Mouse (Mus musculus) urinary bladder, postnatal 36 days (tissue): Measurements from ENCODE around the gene Rpl4.
"Not testable (repeated sequence)": the region's sequence is repeated elsewhere in the genome, so short reads cannot be mapped to it uniquely, and the experiment has no call there.

Experiments
- DNase-seq, 2 experiments: peaks; one replicate each; pipeline ENCODE4 v3.0.0; 2022; ENCODE audit warnings: low spot score in 2 of 2, mixed read lengths in 1 of 2

Gene Rpl4

DNA sequence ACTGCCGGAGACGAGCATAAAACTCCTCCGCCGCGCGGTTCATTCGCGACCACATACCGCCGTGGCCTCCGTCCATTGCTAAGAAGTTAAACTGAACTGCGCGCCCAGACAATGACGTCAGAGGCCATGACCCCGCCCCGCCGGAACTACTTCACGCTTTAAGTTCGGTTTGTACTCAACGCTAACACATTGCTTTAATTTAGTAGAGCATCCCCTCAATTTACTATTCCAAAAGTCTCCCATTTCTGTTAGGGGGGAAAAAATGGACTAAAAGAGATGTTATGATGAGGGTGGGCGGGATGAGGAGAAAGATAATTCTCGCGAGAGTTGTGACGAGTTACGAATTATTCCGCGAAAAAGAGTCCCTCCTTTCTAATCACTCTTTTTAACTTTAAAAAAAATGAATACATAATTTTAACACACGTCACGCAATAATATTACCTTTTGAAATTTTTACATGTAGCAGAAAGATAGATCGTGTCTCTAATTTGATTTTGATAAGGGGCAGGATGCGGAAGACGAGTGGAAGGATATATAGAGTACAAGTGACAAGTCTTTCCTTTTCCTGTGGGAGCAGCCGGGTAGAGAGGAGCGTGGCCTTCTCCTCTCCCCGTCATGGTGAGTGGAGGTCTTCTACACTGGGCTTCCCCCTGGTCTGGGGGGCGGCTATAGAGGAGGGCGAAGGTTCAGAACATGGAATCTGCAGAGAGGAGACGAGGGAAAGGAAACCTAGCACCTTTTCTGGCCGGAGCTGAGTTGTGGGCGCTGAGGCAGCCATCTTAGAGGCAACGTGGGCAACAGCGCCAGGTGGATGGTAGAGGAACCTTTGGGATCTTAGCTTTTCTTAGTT is at the start of gene Rpl4, which contains the start of gene Zwilch:
Gene Rpl4, plus strand, starts transcription at position 560 of the 850 bp plus-strand sequence.
Gene Zwilch, minus strand, starts transcription at position 289 of the 850 bp plus-strand sequence.
- peak; percentile 73 to 77 for DNase-seq

DNA sequence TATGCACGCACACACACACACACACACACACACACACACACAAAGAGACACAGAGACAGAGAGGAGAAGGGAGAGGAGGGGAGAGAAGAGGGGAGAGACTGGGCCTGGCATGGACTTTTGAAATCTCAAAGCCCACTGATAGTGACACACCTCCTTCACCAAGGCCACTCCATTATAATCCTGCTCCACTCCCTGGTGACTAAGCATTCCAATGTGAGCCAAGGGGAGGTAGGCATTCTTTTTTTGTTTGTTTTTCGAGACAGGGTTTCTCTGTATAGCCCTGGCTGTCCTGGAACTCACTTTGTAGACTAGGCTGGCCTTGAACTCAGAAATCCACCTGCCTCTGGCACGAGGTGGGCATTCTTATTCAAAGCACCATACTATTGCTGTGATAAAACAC is 48.3 kb upstream of the Rpl4 start:
- not testable (repeated sequence) for DNase-seq

GRCm38 (mm10) chr9:64125307-64125706 is 47.9 kb upstream of the Rpl4 start:
- no peak for DNase-seq

DNA sequence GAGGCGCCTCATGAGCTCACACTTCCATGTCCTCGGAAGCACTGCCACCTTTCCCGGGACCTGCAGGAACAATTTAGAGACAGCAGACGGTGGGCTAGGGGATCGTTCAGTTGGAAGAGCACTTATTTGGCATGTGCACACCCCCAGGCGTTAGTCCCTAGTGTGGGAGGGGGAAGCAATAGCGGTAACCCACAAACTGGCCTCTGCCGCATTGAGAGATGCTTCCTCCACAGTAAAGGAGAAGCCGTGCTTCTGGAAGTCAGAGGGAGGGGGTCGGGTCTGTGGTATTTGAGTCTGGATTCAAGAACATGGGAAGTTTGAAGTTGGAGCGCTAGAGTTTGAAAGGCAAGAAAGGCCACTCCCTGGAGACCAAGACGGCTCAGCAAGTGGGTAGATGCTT is 47.1 kb upstream of the Rpl4 start:
- no peak for DNase-seq

- DNase-seq: no peak
Measured at GRCm38 (mm10) chr9:64131623-64132022, 41.6 kb upstream of the Rpl4 start.

DNA sequence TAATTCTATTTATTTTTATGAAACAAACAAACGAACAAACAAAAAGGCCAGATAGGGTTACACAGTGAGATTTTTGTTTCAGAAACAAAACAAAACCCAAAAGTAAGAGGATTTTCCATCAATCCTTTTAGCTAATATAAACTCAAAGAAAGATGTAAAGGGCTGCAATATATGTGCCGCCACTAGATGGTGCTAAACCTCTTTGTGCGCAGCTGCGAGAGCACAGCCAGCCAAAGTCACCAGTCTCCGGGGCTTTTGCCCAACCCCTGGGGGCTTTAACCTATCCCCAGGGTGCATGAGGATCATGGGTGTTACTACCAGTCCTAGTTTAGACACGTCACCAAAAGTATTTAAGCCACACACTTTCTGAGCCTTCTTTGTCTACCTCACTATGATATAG is 34.3 kb upstream of the Rpl4 start:
- DNase-seq: peak; percentile 22 to 26

DNA sequence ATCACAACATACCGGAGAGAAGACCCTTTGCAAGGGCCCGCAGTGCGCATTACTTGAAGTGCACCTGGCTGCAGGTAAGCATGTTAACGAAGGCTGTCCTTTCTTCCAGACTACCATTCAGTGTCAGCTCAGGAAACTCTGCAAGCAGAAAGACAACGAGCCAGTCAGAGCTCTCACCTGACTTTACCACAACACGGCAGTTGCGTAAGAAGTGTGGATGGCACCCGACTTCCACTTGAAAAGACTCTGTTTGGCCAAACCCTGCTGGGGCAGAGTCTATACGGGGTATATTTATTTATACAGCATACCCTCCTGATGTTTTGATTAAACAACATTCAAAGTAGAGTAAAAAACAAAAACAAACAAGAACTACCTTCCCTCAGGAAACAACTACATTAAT is 33.3 kb upstream of the Rpl4 start:
- no peak for DNase-seq

DNA sequence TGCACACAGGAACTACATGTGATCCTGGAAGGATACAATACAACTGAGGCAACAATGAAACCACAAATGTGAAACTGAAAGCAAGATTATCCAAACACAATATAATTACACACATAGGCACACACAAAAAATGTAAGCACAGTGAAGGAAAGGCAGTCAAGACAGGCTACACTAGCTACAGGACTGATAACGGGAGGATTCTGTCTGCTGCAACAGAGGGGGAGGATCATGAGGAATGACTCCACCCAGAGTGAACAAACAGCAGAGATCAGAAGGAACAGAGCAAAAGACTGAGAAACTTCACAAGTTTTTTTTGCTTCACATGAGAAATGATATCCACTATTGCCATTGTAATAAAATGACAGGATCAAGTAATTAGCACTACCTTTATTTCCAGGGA is 16.5 kb upstream of the Rpl4 start:
- no peak for DNase-seq

DNA sequence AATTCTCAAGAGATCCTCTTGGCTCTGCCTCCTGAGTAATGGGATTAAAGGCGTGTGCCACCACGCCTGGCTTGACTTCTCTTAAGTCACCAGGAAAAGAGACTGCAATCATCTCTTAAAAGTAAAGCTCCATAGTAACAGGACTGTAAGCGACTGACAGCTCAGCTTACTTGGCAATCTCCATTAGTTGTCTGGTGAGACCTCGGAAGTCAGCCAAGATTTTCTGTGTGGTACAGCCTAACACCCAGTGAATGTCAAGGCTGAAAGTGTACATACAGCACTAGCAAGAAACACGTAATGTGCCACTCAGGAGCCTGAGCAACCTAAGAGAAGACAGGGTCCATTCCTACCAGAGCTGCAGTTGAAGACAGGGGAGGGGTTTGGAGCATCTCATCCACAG is 12.7 kb upstream of the Rpl4 start:
- no peak for DNase-seq

DNA sequence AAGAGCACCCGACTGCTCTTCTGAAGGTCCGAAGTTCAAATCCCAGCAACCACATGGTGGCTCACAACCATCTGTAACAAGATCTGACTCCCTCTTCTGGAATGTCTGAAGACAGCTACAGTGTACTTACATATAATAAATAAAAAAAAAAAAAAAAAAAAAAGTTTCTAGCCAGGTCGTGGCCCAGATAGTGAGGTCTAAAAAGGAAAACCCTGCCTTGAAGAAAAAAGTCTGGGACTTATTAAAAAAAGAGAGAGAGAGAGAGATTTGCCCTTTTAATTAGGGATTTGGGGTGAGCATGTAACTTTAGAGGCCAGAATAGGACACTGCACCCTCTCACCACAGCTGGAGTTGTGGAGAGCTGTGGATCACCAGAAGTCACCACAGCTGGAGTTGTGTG is 3.2 kb upstream of the Rpl4 start:
- DNase-seq: not testable (repeated sequence)

DNA sequence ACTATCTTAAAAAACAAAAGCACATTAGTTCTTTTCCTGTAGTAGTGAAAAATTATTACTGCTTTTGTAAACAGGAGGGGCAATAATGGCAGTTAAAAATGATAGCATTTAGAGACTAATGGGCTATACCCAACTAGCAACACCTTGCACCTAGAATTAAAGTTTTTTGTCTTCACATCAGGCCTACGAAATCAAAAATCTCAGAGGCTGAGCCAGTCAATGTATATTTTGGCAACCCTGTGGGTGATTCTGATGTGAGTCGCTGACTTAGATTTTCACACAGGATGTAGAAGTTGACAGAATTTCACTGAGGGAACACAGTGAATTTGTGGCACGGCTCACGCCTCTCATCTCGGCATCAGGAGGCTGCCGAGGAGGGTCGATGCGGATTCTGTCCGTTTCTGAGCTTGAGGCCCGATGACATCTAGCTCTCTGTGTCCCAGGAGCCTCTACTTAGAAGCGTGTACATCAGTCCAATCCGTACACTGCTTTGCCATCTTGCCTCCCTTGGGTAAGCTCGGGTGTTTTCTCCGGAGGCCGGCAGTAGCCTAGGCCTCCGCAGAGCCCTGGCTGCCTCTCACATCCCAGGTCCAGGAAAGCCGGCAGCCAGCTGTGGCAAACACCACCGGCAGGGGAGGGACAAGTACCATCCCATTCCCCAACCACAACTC is 895 bp upstream of the Rpl4 start:
- DNase-seq: no peak

- DNase-seq: no peak
Measured at GRCm38 (mm10) chr9:64173666-64174220, 568 bp downstream of the Rpl4 start.

- DNase-seq: no peak
Measured at GRCm38 (mm10) chr9:64174341-64174740, 1.2 kb downstream of the Rpl4 start.

GRCm38 (mm10) chr9:64174766-64175165 is 1.6 kb downstream of the Rpl4 start:
- DNase-seq: no peak

- no peak for DNase-seq
Measured at GRCm38 (mm10) chr9:64175378-64175777, 2.2 kb downstream of the Rpl4 start.

DNA sequence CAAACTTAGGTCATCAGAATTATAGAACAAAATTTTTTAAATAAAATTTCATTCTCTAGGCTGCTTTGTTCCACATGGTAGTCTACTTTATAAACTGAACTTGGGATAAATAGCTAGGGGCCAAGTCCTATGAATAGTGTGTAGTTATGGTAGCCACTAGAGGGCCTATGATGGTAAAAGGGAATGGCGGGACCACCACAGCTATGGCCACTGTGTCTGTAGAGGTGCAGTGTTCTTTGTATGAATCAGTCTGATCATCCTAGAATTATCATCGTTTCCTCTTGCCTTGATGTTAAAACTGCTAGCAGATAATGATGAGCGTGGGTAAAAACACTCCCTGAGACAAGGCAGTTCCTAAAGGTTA is 5.4 kb downstream of the Rpl4 start:
- no peak for DNase-seq

- peak; percentile 80 to 85 for DNase-seq
Measured at GRCm38 (mm10) chr9:64178974-64179646, 5.9 kb downstream of the Rpl4 start, which contains the start of gene Snapc5. Gene Snapc5 (plus strand): TSS chr9:64179274.

DNA sequence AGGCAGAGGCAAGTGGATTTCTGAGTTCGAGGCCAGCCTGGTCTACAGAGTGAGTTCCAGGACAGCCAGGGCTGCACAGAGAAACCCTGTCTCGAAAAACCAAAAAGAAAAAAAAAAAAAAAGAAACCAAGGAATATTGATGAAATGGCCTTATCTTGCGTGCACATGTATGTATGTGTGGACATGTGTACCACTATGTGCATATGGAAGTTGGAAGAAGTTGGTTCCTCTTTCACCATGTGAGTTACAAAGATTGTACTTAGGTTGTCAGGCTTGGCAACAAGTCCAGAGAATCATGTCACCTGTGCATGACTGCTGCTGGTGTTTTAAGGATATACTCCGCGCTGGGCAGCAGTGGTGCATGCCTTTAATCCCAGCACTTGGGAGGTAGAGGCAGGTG is 10.1 kb downstream of the Rpl4 start:
- not testable (repeated sequence) for DNase-seq

DNA sequence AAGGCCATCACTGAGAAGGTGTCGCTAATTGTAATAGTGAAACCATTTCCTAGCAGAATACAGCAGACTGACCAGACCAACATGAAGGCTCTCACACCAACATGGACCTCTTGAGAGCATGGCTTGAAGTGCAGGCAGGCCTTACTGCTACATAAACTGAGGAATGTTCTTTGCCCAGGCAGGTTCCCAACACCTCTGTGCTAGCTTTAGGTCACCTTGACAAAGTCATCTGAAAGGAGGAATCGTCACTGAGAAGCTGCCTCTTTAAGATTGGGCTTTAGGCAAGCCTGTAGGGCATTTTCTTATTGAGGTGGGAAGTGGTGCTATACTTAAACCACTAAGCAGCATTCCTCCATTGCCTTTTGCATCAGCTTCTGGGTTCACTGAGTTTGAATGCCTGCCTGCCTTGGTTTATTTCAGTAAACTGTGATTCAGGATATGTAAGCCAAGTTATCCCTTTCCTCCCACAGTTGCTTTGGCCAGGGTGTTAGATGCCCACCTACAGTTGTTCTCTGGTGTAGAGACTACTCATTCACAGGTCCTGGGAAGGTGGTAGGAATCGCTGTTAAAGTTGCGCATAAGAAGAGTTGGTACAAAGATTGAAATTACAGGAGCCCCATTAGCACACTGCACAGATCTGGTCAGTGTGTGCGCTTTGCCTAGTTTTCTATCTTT is 11.1 kb downstream of the Rpl4 start:
- DNase-seq: no peak

DNA sequence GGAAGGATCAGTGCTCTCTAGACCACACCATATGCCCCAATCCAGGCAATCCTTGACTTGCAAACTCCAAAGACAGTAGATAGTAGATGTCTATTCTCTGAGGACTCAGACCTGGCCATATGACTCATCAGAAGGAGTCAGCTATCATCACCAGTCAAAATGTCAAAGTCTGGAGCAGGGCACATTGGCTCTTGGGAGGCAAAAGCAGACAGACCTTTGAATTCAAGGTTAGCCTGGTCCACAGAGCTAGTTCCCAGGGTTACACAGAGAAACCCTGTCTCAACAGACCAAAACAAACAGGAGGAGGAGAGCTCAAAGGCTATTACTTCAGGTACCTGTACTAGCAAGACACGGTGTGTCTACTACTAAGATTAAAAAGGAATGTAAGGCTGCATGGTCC is 20.7 kb downstream of the Rpl4 start:
- no peak for DNase-seq

GRCm38 (mm10) chr9:64195554-64195953 is 22.4 kb downstream of the Rpl4 start:
- DNase-seq: no peak

DNA sequence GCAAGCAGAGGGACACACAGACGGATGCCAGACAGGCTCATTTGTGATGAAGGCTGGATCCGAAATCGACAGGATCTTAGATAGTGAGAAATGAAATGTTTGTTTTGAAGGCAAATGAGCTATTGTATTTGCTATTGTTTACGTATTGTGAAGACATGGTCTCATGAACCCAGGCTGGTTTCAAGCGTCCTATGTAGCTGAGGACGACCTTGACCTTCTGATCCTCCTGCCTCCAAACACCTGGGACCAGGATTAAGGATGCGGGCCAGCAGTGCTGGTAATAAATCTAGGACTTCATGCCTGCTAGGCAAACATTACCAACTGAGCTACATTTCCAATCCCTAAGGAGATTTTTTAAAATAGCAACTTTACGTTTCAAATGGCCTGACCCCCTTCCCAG is 24.3 kb downstream of the Rpl4 start:
- no peak for DNase-seq
